Mouse (Mus musculus): ENCODE measurements at regions not wholly inside any gene's neighbourhood (a gene's known extent, or its start where the extent isn't known, plus 50 kb on each side); places are given as distances from the start of the nearest gene placed in this dataset.
"Not testable (repeated sequence)": the region's sequence is repeated elsewhere in the genome, so short reads cannot be mapped to it uniquely, and the experiment has no call there.

DNA sequence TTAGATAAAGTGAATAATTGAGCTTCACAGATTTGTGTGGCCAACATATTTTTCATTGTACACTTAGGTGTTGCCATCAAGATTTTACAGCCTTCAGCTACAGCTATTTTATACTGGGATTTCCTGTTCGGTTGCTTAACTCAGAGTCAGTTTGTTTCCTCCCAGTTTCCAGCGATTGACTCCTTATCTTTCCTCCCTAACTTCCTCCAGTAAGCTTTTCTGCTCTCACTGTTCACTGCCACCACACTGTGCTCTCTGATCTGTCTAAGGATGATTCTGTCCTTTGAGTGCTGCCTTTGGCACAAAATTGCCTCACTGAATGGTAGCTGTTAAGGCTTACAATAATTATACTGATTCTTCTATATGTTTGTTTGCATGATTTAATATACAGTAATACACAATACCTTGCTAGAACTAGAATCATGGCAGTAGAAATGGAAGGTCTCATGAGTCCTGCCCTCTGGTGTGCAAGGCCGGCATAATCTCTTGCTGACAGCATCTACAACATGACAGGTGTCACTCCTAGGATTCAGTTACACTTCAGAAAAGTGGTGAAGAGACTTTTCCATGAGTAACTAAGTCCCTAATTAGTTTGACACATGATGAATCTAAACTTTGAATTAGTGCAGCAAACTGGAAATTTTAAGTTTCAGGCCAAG, 558.0 kb upstream of the Olfr1507 start:
- DNase-seq; intact Hi-C loops (cut with DNase I): not testable (repeated sequence)

DNA sequence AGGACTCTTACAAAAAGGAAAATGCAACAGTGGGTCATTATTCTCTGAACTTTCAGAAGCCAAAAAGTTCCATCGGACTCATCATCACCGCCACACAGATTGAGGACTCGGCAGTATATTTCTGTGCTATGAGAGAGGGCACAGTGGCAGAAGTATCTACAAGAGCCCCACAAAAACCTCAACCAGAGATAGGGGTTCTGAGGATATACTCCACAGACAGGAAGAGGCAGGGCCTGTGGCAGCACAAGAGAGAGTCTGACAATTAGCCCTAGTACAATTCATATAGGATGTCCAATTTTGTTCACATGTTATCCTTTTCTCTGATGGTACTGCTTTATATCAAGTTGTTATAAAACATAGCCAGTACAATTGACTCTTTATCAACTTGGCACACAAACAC, 552.1 kb upstream of the Olfr1507 start:
- DNase-seq; intact Hi-C loops (cut with DNase I): not testable (repeated sequence)

DNA sequence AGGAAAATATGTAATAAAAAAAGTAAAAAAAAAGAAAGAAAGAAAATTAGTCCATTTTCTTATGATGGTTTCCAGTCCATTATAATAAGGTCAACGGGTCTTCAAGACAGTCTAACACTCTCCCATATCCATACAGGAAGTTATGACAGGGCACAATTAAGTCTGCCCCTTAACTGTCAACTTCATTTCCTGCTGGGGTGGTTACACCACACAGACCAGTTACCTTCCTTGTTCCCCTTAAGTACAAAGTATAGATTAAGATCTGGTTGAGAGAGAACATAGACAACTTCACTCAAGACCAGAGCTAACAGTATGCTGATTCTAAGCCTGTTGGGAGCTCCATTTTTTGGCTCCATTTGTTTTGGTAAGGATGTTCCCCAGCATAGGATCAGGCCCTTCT, 551.4 kb upstream of the Olfr1507 start:
- intact Hi-C loops (cut with DNase I); DNase-seq: not testable (repeated sequence)

DNA sequence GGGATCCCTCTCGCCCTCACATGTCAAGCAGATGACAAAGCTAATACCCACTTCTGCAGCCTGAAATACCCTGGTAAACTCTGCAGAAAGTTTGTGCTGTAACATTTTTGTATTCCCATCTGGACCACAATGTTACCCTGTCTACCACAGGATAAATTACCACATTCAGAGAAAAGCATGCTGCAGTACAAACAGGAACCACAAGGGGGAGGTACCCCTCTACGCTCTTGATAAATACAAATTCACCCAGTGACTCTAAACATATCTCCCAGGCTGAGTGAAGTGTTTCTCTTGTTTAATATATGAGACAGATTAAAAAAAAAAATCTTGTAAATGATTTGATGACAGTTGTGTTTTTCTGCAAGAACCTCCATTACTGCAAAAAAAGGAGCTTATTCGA, 549.8 kb upstream of the Olfr1507 start:
- intact Hi-C loops (cut with DNase I) = not testable (repeated sequence)
- peak; percentile 1 for DNase-seq

DNA sequence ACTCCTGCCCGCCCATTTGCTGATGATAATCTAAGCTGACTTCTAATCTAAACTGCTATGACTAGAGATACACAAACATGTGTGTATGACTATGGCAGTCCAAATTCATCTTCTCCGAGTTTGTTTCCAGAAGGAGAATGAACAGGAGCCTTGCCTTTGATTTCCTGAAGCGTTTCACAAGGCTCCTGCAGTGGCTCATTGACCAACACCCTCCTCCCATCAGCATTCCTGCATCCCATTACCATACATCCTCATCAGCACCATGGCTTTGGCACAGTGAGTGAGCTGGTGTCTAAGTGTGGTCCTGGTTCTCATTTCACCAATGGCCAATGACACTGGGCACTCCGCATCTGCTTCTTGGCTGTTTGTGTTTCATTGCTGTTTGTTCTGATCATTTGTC, 548.6 kb upstream of the Olfr1507 start:
- DNase-seq; intact Hi-C loops (cut with DNase I): not testable (repeated sequence)

DNA sequence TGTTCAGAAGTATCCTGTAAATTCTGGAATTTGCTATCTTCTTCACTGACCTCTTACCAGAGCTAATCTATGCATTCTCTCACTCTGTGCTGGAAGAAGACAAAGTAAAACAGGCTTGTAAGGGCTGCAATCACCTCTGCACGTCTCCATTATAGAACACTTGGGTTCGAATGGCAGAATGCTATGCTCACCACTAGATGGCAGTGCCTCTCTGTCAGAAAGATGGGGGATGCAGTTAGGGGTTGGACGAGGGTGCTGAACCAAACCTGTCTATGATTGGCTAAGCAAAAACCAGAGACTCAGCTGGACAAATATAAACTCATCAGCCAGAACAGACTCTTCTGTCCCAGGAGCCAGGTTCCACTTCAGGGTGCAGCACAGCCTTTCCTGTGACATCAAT, 546.5 kb upstream of the Olfr1507 start:
- DNase-seq; intact Hi-C loops (cut with DNase I): not testable (repeated sequence)

DNA sequence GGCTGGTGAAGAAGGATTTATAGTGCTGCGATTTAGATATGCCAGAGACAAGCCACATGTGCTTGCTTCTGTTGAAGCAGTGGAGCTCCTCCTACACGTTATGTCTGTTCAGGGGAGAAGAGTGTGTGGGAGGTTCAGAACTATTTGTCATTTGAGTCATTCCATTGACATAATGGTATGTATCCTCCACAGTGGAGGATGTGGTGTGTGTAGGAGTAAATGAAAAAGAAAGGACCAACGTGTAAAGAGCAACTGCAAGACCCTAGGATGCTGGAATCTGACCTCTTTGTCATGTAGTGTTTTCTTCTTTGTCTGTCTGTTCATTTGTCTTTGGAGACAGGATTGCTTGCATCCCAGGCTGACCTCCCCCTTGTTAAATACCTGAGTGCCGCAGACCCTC, 543.9 kb upstream of the Olfr1507 start:
- DNase-seq; intact Hi-C loops (cut with DNase I): not testable (repeated sequence)

DNA sequence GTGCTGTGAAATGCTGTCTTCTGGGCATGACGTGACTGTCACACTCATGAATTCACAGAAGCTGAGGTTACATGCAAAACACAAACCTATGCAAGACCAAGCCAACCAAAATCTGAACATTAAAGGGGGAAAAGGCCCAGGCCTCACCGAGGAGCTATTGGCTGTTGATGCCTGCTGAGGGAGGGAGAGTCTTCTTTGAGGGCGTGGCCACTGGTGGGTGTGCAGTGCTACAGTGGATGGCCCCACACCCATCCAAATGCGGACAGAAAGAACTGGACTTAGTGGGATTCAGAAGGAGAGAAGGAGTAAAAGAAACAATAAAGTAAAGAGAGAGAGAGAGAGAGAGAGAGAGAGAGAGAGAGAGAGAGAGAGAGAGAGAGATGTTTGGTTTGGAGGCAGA, 539.4 kb upstream of the Olfr1507 start:
- intact Hi-C loops (cut with DNase I); DNase-seq: not testable (repeated sequence)

DNA sequence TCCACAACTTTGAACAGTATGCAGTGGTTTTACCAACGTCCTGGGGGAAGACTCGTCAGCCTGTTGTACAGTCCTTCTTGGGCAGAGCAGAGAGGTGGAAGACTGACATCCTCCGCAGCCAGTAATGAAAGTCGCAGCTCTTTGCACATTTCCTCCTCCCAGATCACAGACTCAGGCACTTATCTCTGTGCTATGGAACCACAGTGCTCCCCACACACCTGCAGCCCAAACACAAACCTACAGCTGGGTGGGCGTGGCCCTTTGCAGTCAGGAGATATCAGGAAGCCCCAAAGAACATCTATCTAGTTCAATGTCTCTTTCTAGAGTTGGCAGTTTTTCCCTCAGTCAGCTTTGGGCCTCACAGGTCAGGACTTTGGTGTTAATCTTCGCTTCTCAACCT, 537.7 kb upstream of the Olfr1507 start:
- DNase-seq; intact Hi-C loops (cut with DNase I): not testable (repeated sequence)

DNA sequence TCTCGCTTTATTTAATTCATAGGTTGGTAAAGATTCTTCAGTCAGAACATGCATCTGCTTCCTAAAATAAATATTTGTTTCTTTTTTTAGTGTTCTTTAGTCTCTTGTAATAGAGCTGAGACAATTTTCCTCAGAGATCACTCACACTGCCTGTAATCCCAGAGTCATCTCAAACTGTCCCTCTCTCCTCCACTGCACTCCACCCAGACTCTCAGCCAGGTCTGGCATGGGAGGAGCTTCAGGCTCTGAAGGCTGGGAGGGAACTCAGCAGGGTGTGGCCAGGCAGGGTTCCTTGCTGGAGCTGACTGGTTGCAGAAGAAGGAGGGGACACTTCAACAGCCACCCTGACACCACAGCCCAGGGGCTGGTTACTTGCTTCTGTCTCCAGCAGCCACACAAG, 536.9 kb upstream of the Olfr1507 start:
- intact Hi-C loops (cut with DNase I) = not testable (repeated sequence)

DNA sequence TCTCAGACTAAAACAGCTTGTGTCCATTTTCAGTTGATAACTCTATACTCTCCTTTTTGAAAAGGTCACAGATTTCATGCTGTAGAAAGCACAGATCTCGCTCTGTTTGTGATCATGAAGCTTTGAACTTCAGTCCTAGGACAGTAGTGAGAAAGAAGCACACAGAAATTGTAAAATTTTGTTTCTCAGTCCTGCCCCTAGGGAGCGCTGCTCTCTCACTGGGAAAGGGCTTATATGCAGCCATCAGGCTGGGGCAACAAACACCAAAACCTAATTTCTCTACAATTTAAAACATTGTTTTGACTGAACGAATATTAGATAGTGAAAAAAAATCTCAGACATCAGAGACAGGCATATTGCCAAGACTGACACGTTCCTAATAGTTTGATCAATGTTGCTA, 534.7 kb upstream of the Olfr1507 start:
- DNase-seq; intact Hi-C loops (cut with DNase I): not testable (repeated sequence)

More for the DNA sequence above, 536.9 kb upstream of the Olfr1507 start:
- DNase-seq = not testable (repeated sequence)

DNA sequence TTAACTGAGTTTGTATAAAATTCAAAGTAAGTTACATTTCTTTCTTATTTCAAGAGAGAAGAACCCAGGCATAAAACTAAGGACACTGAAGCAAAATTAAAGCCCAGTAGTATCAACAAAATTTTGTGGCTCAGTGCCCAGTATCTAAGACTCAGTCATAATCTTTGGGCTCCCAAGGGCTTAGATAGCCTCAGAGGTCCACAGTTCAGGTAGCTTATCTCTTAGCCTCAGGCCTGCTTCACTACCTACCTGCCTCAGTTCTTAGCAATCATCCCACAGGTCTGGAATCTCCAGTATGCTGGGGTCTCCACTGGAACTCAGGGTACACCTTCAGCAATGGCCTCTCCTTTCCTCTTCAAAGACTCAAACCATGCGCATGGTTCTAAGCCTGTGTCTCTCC, 531.4 kb upstream of the Olfr1507 start:
- intact Hi-C loops (cut with DNase I); DNase-seq: not testable (repeated sequence)

DNA sequence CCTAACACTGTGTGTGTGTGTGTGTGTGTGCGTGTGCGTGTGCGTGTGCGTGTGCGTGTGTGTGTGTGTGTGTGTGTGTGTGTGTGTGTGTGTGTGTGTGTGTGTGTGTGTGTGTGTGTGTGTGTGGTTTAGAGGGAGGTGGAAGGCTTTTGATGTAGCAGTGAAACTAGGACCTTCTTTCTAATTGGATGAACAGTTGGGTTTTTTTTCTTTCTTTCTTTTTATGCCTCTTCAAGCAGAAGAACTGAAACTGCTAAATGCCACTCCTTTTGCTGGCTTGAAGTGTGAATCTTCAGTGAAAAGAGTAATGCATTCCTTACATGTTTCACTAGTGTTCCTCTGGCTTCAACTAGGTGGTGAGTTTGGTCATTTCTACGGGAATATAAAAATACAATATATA, 524.6 kb upstream of the Olfr1507 start:
- intact Hi-C loops (cut with DNase I) = not testable (repeated sequence)

DNA sequence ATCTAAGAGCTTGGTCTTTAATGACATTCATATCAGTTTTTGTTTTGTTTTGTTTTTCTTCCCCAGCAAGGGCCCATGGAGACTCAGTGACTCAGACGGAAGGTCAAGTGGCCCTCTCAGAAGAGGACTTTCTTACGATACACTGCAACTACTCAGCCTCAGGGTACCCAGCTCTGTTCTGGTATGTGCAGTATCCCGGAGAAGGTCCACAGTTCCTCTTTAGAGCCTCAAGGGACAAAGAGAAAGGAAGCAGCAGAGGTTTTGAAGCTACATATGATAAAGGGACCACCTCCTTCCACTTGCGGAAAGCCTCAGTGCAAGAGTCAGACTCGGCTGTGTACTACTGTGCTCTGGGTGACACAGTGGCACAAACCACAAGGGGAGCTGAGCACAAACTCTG, 512.2 kb upstream of the Olfr1507 start:
- DNase-seq; intact Hi-C loops (cut with DNase I): not testable (repeated sequence)

More for the DNA sequence above, 524.6 kb upstream of the Olfr1507 start:
- DNase-seq = not testable (repeated sequence)

DNA sequence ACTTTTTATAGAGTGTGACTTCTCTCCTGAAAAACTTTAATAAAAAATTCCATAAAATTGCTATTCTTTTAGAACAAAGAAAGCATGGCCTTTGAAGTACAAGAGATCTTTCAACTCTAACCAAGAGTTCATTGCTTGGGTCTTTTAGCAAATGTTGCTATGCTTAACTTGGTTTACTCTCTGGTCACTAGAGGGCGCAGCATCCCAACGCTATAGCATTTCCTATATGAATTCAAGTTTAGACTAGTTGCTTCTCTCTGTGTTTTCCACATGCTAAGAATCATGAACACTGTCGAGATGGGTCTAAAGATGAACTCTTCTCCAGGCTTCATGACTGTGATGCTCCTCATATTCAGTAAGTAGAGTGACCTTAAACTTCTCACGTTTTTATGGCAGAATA, 511.8 kb upstream of the Olfr1507 start:
- intact Hi-C loops (cut with DNase I); DNase-seq: not testable (repeated sequence)

DNA sequence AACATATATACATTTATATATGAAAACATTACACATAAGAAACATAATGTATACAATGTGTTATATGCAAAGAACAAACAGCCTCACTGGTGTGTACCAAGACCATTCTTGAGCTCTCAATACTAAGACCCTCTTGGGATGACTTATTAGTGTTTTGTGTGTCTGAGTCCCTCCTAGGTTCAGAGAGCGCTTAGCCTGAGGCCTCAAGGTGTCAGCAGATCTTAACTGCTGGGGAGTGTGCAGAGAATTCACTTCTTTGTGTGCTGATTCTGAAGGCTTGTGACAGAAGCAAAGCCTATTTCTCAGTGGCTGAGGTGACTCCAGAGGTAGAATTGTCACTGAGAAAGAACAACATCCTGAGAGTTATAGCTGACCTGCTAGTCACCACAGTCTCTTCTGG, 505.7 kb upstream of the Olfr1507 start:
- DNase-seq; intact Hi-C loops (cut with DNase I): not testable (repeated sequence)

DNA sequence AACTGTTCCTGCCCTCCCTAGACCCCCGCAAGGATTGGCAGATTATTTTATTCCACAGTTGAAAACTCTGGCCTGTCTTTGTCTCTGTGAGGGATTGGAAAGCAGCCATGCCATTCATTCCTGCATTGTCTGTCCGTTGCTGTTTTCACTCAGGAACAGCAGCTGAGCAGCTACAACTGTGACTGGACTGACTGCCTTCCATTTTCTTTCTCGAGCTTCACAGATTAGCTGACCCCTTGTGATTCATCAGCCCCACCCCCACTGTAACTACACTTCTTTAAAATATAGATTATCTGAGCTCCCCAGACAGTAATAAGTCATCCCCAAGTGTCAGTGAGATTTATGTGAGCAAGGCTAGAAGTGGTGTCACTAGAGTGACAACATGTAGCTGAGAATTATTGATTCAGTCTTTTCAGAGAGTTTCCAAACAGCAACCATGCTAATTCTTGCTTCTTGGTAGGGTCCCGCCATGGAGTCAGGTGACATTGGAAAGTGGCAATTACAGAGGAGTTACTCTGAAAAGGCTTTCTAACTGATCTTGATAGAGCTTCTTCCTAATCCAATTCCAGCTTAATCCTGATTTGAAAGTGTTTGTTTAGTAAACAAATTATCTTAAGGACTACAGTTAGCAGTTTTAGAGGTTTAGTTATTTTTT, 496.7 kb upstream of the Olfr1507 start:
- DNase-seq; intact Hi-C loops (cut with DNase I): not testable (repeated sequence)

DNA sequence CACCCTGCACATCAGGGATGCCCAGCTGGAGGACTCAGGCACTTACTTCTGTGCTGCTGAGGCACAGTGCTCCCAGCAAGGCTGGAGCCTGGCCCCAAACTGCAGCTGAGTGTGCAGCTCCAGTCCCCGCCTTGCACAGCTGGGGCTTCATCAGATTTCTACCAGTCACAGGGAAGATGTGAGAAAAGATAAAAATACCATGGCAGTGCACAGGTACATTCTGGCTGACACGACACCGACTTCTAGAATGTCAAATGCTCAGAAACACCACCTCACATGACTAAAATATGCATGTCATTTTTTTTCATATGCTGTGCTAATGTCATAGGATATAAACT, 495.7 kb upstream of the Olfr1507 start:
- intact Hi-C loops (cut with DNase I) = not testable (repeated sequence)

DNA sequence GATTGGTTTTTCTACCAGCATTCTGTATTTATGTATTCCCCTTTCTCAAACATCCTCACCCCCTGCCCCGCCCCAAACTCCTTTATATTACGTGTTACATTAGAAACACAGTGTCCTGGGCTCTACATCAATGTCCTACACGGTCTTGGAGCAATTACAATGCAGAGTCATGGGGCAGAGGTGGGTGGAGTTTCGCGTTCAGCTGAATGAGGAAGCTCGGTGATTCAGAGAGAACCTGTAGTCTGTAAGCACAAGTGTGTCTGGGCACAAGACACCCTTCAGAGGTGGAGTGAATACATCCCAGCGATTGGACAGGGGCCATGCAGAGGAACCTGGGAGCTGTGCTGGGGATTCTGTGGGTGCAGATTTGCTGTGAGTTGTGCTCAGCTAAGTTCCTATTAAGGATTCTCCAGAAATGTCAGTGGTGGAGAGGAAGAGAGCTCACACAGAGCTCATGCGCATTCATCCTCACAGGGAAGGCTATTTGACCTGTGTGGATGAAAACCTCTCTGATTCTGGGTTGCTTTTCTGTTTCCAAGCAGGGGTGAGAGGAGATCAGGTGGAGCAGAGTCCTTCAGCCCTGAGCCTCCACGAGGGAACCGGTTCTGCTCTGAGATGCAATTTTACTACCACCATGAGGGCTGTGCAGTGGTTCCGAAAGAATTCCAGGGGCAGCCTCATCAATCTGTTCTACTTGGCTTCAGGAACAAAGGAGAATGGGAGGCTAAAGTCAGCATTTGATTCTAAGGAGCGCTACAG, 495.2 kb upstream of the Olfr1507 start:
- intact Hi-C loops (cut with DNase I); DNase-seq: not testable (repeated sequence)

More for the DNA sequence above, 495.7 kb upstream of the Olfr1507 start:
- DNase-seq = not testable (repeated sequence)

DNA sequence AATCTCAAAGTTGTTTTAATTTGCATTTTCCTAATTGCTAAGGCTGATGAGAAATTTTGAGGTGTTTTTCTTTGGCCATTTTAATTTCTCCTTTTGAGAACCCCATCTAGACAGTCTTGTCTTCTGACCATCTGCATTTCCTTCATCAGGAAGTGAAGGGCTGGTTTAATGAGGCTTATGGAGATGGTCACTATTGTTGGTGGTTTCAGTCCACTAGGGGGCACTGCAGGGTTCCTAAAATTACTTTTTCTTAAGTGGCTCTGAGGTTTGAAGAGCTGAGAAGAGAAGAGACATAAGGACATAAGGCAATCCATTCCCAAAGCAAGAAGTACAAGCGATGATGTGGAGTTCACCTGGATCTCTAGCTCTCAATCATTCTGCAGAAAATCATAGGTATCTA, 494.4 kb upstream of the Olfr1507 start:
- DNase-seq; intact Hi-C loops (cut with DNase I): not testable (repeated sequence)

DNA sequence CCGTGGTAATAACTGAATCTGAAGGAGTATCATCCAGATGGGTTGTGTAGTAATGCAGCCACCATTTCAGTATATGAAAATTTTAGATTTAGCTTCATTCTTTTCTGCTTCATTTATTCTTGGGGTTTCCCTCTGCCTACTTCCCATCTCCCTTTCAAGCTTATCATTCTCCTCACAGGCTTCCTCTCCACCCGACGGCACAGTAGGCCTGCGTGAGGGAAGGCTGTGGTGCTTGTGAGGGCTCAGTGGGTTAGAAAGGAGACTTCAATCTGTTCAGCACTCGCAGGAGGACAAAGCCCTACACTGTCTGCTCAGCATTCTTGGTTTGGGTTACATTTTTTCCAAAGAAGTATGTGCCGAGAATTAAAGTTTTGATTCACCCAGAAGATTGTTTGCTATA, 493.0 kb upstream of the Olfr1507 start:
- intact Hi-C loops (cut with DNase I); DNase-seq: not testable (repeated sequence)
